Mouse (Mus musculus): Measurements from ENCODE around the gene Celsr2. TPM values are rescaled to one million over a fixed set of nuclear protein-coding genes. Genes with fewer than 3 reads are reported as not detected.

Celsr2 gene
- polyA plus RNA-seq (2015; fragmentation: Nextera tagmentation; extraction: Ambion mirVana) = 0.20 and 0.57 TPM in 2 replicates

DNA sequence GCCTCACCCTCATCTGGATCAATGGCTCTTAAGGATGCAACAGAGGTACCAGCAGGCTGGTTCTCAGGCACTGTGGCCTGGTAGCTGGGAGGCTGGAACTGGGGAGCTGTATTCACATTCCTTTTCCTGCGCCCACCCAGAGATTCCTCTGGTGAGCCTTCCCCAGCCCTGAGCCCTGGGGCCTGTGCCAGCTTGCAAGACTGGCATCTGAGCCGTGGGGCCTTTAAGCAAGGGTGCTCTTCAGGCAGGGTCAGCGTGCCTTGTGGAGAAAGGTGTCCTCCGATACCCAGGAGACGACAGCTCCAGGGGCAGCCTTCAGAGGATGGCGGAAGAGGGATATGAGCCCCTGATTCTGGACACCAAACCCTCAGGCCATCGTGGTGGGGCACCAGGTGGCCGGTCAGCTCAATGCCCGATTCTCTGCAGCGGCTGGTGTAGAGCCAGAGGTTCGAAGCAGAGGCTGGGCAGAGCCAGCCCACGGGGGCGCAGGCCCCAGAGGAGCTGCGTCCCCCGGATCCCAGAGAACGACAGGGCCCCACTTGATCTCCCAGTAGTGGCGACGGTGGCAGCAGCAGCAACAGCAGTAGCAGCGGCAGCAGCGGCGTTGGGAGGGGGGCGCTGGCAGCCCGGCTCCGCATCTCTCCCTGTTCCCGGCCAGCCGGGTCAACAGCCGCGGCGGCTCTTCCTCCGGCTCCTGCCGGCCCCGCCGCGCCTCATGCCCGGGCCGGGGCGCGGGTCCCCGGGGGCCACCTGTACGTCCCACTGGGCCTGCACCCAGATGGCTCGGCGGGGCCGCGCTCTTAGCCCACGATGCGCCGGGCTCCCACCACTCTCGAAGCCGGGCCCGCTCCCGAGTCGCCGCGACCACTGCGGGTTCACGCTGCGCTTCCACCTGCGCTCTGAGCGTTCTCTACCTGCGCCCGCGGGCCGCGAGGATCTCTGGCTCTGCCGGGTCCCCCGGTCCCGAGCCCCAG lies at the start of gene Celsr2:
Celsr2 (minus strand) TSS at position 696 of the 974 bp plus-strand sequence.

DNA sequence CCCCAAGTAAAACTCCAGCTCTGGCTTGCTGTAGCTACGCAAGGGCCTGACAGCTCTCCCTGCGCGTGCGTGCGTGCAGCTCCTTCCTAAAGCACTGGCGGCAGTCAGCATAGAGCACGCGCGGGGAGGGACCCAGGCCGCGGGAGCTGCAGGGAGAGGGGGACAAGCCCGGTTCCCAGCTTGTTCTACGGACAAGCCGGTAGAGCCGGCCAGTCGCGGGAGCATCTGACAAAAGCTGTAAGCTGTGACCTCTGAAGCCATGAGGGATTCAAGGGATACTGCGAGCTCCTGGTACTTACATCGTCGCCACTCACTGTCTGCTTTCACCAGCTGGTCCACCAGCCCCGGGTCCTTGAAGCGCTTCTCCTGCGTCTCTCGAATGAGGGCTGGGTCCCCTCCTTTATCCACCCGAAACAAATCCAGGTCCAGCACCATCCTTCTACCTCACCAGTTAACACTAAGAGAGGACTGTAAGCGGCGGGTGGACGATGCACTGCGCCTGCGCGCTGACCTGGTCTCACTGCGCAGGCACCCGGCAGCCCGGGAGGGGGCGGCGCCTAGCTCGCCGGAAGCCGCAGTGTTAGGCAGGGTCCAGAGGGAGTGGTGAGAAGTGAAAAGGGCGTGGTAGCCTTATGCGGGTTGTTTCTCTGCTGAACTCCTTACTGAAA lies 29.5 kb upstream of the Celsr2 start, which contains the start of gene Sars:
Sars (minus strand) TSS at position 512 of the 668 bp plus-strand sequence.

DNA sequence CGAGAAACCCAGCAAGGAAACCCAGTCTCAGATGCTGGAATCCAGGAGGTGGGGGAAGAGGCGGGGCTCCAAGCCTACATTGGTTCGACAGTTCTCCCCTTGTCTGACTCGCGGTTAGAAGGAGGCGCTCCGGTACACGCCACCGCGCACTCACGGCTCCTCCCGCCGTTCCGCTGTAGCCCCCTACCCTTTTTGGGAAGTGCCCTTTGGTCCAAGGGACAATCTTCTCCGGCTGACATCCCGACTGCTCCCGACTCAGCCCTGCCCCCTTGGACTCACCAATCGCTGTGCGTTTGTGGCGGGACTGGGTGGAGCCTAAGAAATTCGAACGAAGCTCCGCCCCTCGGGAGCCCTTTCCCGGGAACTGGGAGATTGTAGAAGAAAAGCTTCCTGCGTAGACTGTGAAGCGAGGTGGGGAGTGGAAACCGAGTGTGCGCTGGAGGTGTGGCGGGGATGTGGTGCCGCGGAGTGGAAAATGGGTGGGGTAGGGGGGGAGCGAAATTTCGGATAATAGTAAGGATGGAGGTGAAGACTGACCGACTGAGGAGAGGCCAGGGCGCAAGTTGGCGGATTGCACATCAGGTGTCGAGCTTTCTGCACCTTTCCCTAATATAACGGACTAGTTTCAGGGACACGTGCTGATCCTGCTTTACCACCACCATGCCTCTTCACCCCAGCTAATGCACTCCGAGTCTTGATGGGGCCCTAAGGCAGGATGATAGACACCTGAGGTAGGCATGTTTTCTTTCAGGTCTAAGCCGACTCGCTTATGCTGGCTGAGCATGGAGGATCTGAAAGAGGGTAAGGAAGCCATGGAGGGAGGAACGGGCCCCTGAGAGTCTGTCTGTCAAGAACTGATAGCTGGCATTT lies 31.6 kb downstream of the Celsr2 start, which contains the start of gene Psrc1:
Psrc1 (plus strand) TSS at position 355 of the 870 bp plus-strand sequence.

DNA sequence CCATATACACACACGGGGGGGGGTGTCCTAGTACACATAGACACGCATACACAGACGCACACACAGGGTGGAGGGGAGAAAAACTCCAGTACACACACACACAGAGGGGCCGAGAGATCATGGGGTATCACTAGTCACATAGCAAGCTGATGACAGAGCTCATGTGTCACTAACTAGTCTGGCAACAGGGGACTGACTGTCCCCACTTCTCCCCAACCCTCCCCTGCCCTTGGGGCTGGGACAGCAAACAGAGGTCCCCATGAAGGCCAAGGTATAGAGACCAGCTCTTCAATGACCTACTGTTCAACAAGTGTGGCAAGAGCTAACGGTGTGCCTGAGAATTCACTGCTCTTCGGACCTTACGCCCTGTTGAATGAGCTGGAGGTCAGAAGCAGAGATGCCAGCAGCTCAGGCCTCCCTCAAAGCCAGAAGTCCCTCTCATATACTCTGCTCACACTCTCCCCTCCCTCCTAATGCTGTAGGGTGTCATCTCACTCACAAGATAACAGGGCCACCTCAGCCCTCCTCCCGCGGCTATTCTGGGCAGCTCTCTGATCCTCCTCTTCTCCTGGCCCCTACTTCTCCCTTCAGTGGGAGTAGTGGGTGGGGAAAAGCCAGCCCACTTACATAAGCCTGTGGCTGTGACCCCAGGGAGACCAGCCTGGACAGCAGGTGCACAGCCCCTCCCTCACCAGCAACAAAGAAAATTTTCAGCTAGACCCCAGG lies 50.9 kb downstream of the Celsr2 start, which contains the start of gene Mybphl:
Mybphl (plus strand) TSS at position 642 of the 726 bp plus-strand sequence.

Other genes with a start within 250 kb of the Celsr2 start
- gene Amigo1, start 229.2 kb downstream of the Celsr2 start, polyA plus RNA-seq (2015; fragmentation: Nextera tagmentation; extraction: Ambion mirVana) = 0.83 and 0.98 TPM in 2 replicates
- gene Cyb561d1, start 214.3 kb downstream of the Celsr2 start, polyA plus RNA-seq (2015; fragmentation: Nextera tagmentation; extraction: Ambion mirVana) = 2.8 and 3.6 TPM in 2 replicates
- 3.7 and 3.9 TPM in 2 replicates for gene Atxn7l2, start 204.6 kb downstream of the Celsr2 start, polyA plus RNA-seq (2015; fragmentation: Nextera tagmentation; extraction: Ambion mirVana)
- not detected in 2 replicates for gene Sypl2, start 188.9 kb downstream of the Celsr2 start, polyA plus RNA-seq (2015; fragmentation: Nextera tagmentation; extraction: Ambion mirVana)
- 216 and 222 TPM in 2 replicates for gene Psma5, start 158.6 kb downstream of the Celsr2 start, polyA plus RNA-seq (2015; fragmentation: Nextera tagmentation; extraction: Ambion mirVana)
- 3.0 and 4.4 TPM in 2 replicates for gene Sort1, start 131.5 kb downstream of the Celsr2 start, polyA plus RNA-seq (2015; fragmentation: Nextera tagmentation; extraction: Ambion mirVana)
- not detected in 2 replicates for gene Mybphl, start 50.6 kb downstream of the Celsr2 start, polyA plus RNA-seq (2015; fragmentation: Nextera tagmentation; extraction: Ambion mirVana)
- 17.4 and 18.8 TPM in 2 replicates for gene Psrc1, start 31.7 kb downstream of the Celsr2 start, polyA plus RNA-seq (2015; fragmentation: Nextera tagmentation; extraction: Ambion mirVana)
- 71.7 and 74.3 TPM in 2 replicates for gene Sars, start 29.7 kb upstream of the Celsr2 start, polyA plus RNA-seq (2015; fragmentation: Nextera tagmentation; extraction: Ambion mirVana)
- not detected in 2 replicates for gene 1700013F07Rik, start 118.6 kb upstream of the Celsr2 start, polyA plus RNA-seq (2015; fragmentation: Nextera tagmentation; extraction: Ambion mirVana)
- gene 5330417C22Rik, start 121.0 kb upstream of the Celsr2 start, polyA plus RNA-seq (2015; fragmentation: Nextera tagmentation; extraction: Ambion mirVana) = 0.33 and 0.75 TPM in 2 replicates
- 17.0 and 19.3 TPM in 2 replicates for gene Tmem167b, start 146.9 kb upstream of the Celsr2 start, polyA plus RNA-seq (2015; fragmentation: Nextera tagmentation; extraction: Ambion mirVana)
- gene Taf13, start 156.1 kb upstream of the Celsr2 start, polyA plus RNA-seq (2015; fragmentation: Nextera tagmentation; extraction: Ambion mirVana) = 15.7 and 17.6 TPM in 2 replicates
- 2.7 and 3.5 TPM in 2 replicates for gene Wdr47, start 175.7 kb upstream of the Celsr2 start, polyA plus RNA-seq (2015; fragmentation: Nextera tagmentation; extraction: Ambion mirVana)
- gene Clcc1, start 238.4 kb upstream of the Celsr2 start, polyA plus RNA-seq (2015; fragmentation: Nextera tagmentation; extraction: Ambion mirVana) = 52.5 and 52.8 TPM in 2 replicates